Mouse (Mus musculus) stomach, embryonic 15.5 days (tissue): ENCODE data around the gene Bcl2l15. TPM values are rescaled to one million over a fixed set of nuclear protein-coding genes. Genes with fewer than 3 reads are reported as not detected.

Source experiments
- ATAC-seq: fragments of 200-750 bp; cut with Nextera tagmentation; 2 replicates; pipeline ENCODE4 v1.8.0; 2017; ENCODE audit warnings: low read depth, moderate number of reproducible peaks, moderate TSS enrichment; ENCODE audit not compliant: insufficient read depth, low FRiP score
- H3K27ac ChIP-seq: fragments of 300-500 bp; sonication (generic); 2 replicates; pipeline ENCODE4 v1.5.1; 2015; ENCODE audit warnings: mild to moderate bottlenecking, inconsistent platforms
- H3K27me3 ChIP-seq: fragments of 300-500 bp; sonication (generic); replicated peaks from 2 replicates; pipeline ENCODE4 v1.6.1; 2015; ENCODE audit warnings: inconsistent platforms
- H3K36me3 ChIP-seq: fragments of 300-500 bp; sonication (generic); 2 replicates; pipeline ENCODE4 v1.6.1; 2015; ENCODE audit warnings: inconsistent platforms
- H3K4me1 ChIP-seq: fragments of 300-500 bp; sonication (generic); 2 replicates; pipeline ENCODE4 v1.6.1; 2015; ENCODE audit warnings: inconsistent platforms
- H3K4me2 ChIP-seq: fragments of 300-500 bp; sonication (generic); 2 replicates; pipeline ENCODE4 v1.6.1; 2015; ENCODE audit warnings: mild to moderate bottlenecking, inconsistent platforms
- H3K4me3 ChIP-seq: fragments of 300-500 bp; sonication (generic); replicated peaks from 2 replicates; pipeline ENCODE4 v1.5.1; 2015; ENCODE audit warnings: inconsistent platforms
- H3K9ac ChIP-seq: fragments of 300-500 bp; sonication (generic); 2 replicates; pipeline ENCODE4 v1.6.1; 2015; ENCODE audit warnings: inconsistent platforms
- H3K9me3 ChIP-seq: fragments of 300-500 bp; sonication (generic); 2 replicates; pipeline ENCODE4 v1.6.1; 2016; ENCODE audit warnings: inconsistent platforms
- WGBS: fragments of 180-500 bp; shearing (Covaris S2); methylation state at CpG from one replicate; pipeline ENCODE4 v1.1.7; 2015; 5-methylcytosine and 5-hydroxymethylcytosine counted together
- polyA plus RNA-seq: library from polyadenylated mRNA; unstranded; fragments of >200 nt; fragmentation: Nextera tagmentation; extraction: Ambion mirVana; gene quantifications from 2 replicates; pipeline ENCODE4 v1.2.1, GENCODE M21; 2015

The Bcl2l15 gene
- polyA plus RNA-seq, 1 experiment from 2014 or later, result 0.68 TPM

DNA sequence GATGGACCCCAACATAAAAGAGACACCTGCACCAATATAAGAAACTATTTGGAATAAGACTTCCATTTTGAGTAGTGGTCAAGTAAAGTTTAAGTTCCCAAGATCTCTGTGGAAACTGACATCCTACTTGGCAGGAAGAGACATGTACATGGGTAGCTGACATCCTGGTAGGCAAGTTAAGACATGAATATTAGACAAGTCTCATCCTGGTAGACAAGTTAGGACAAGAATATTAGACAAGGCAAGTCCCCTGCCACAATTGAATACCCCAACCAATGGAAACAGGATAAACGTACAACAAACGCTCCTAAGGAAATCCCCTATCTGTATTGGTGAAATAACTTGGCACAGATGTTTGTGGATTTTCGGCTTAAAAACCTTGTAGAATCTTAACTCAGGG, 61.0 kb downstream of the Bcl2l15 start:
- ATAC-seq, result no peak
- no peaks in the 10 kb centered on the region for H3K27me3 ChIP-seq
- no peak overlapping the region for H3K4me2 ChIP-seq
- WGBS, result 94% methylated on average over 3 of the region's 3 CpGs
- no peaks in the 10 kb centered on the region for H3K4me1 ChIP-seq
- no peaks in the 10 kb centered on the region for H3K9me3 ChIP-seq
- no peaks in the 10 kb centered on the region for H3K36me3 ChIP-seq
- no peak overlapping the region for H3K9ac ChIP-seq
- no peak overlapping the region for H3K4me3 ChIP-seq
- H3K27ac ChIP-seq, result no peak overlapping the region

Other genes starting within 250 kb of the Bcl2l15 start
- 0.18 and 0.74 TPM in 2 replicates for gene Atg4a-ps, start 186.5 kb upstream of the Bcl2l15 start, polyA plus RNA-seq
- gene Olfml3, start 94.6 kb upstream of the Bcl2l15 start, polyA plus RNA-seq, result 49.2 and 52.1 TPM in 2 replicates
- not detected in 2 replicates for gene Gm10964, start 93.2 kb upstream of the Bcl2l15 start, polyA plus RNA-seq
- gene Hipk1, start 41.0 kb upstream of the Bcl2l15 start, polyA plus RNA-seq, result 10.1 and 11.1 TPM in 2 replicates
- gene Dclre1b, start 23.2 kb upstream of the Bcl2l15 start, polyA plus RNA-seq, result 21.7 and 24.1 TPM in 2 replicates
- gene Ap4b1, start 23.1 kb upstream of the Bcl2l15 start, polyA plus RNA-seq, result 19.5 and 19.6 TPM in 2 replicates
- gene Gm43064, start 23.0 kb upstream of the Bcl2l15 start, polyA plus RNA-seq, result 0.19 and 0.68 TPM in 2 replicates
- gene Ptpn22, start 27.2 kb downstream of the Bcl2l15 start, polyA plus RNA-seq, result 1.8 TPM in 2 replicates
- 10.2 and 11.7 TPM in 2 replicates for gene Rsbn1, start 81.5 kb downstream of the Bcl2l15 start, polyA plus RNA-seq
- 23.6 and 25.3 TPM in 2 replicates for gene Phtf1, start 135.5 kb downstream of the Bcl2l15 start, polyA plus RNA-seq